Mouse (Mus musculus): ENCODE data around the gene Zc3h7b. TPM values are rescaled to one million over a fixed set of nuclear protein-coding genes. Genes with fewer than 3 reads are reported as not detected.

Zc3h7b gene
- total RNA-seq, 2 experiments from 2014 or later = 16.0 to 20.5 TPM

GRCm38 (mm10) chr15:81812696-81813631 lies 68.1 kb downstream of the Zc3h7b start:
- ATAC-seq (replicated peaks; ENCODE audit: poor library complexity) = no peak

GRCm38 (mm10) chr15:81813986-81814705 lies 69.3 kb downstream of the Zc3h7b start:
- ATAC-seq (replicated peaks; ENCODE audit: poor library complexity) = no peak

GRCm38 (mm10) chr15:81814716-81815370 lies 70.0 kb downstream of the Zc3h7b start:
- no peak for ATAC-seq (replicated peaks; ENCODE audit: poor library complexity)

GRCm38 (mm10) chr15:81818404-81818803 lies 73.5 kb downstream of the Zc3h7b start:
- ATAC-seq (replicated peaks; ENCODE audit: poor library complexity) = no peak

- ATAC-seq (replicated peaks; ENCODE audit: poor library complexity) = no peak
Observed at GRCm38 (mm10) chr15:81822631-81823030, 77.8 kb downstream of the Zc3h7b start.

- ATAC-seq (replicated peaks; ENCODE audit: poor library complexity) = no peak
Observed at GRCm38 (mm10) chr15:81824832-81825231, 80.0 kb downstream of the Zc3h7b start.

- ATAC-seq (replicated peaks; ENCODE audit: poor library complexity) = no peak
Observed at GRCm38 (mm10) chr15:81828426-81829207, 83.8 kb downstream of the Zc3h7b start.

- ATAC-seq (replicated peaks; ENCODE audit: poor library complexity) = no peak
Observed at GRCm38 (mm10) chr15:81829208-81829580, 84.3 kb downstream of the Zc3h7b start.

GRCm38 (mm10) chr15:81830530-81830929 lies 85.7 kb downstream of the Zc3h7b start:
- ATAC-seq (replicated peaks; ENCODE audit: poor library complexity) = no peak

GRCm38 (mm10) chr15:81831136-81831825 lies 86.4 kb downstream of the Zc3h7b start:
- peak; percentile 97 for ATAC-seq (replicated peaks; ENCODE audit: poor library complexity)

- no peak for ATAC-seq (replicated peaks; ENCODE audit: poor library complexity)
Observed at GRCm38 (mm10) chr15:81832219-81832618, 87.4 kb downstream of the Zc3h7b start.

GRCm38 (mm10) chr15:81833481-81833880 lies 88.6 kb downstream of the Zc3h7b start:
- ATAC-seq (replicated peaks; ENCODE audit: poor library complexity) = no peak

GRCm38 (mm10) chr15:81834171-81834841 lies 89.4 kb downstream of the Zc3h7b start:
- ATAC-seq (replicated peaks; ENCODE audit: poor library complexity) = no peak

- ATAC-seq (replicated peaks; ENCODE audit: poor library complexity) = no peak
Observed at GRCm38 (mm10) chr15:81835007-81835880, 90.4 kb downstream of the Zc3h7b start.

- ATAC-seq (replicated peaks; ENCODE audit: poor library complexity) = peak; percentile 59
Observed at GRCm38 (mm10) chr15:81836124-81836821, 91.4 kb downstream of the Zc3h7b start.

GRCm38 (mm10) chr15:81836966-81837920 lies 92.4 kb downstream of the Zc3h7b start:
- ATAC-seq (replicated peaks; ENCODE audit: poor library complexity) = no peak
